Mouse (Mus musculus) adipocyte (in vitro differentiated cells): ENCODE measurements around the gene Pdlim1.

Experiments used
- DNase-seq: peaks from one replicate; pipeline ENCODE4 v3.0.0-alpha.2; 2016; ENCODE audit warnings: low spot score

Pdlim1 gene

GRCm38 (mm10) chr19:40271308-40271892, at the start of gene Pdlim1:
Gene Pdlim1 (minus strand): TSS chr19:40271842.
- DNase-seq, result peak; percentile 63

GRCm38 (mm10) chr19:40319199-40319598, 47.6 kb upstream of the Pdlim1 start:
- no peak for DNase-seq

DNA sequence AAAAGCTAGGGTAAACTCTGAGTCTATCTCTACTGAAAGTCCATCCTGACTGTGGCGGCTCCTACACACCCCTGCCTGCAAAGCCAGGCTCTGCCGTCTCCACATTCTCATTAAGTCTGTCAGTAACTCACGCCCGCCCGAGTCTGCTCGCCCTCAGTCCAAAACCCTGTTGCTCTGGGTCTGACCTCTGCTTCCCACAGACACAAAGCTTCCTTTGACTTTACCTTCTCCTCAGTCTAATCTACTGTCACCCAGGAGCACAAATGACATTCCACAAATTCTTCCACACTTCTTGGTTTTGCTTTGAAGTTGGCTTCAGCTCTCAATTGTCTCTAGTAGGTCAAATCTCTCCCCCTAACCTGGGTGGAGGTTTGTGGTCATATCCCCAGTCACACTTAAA, 46.9 kb upstream of the Pdlim1 start:
- DNase-seq, result no peak

- DNase-seq, result no peak
Observed at GRCm38 (mm10) chr19:40317001-40317400, 45.4 kb upstream of the Pdlim1 start.

GRCm38 (mm10) chr19:40314252-40314651, 42.6 kb upstream of the Pdlim1 start:
- no peak for DNase-seq

DNA sequence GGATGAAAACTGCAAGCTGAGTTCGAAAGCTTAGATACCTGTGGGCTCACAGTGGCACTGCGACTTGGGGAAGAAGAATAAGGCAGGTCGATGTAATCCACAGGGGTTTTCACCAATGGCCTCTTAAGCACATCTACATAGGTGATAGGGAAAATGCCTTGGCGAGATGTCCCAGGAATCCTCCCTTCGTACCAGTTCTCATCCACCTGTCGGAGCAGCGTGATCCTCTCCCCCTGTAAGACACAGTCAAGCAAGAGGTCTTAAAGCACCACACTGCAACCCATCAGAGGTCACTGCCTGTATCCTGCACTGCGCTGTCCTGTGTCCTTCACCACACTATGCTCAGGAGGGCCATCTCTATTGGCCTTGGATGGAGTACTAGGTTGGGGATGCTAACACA, 40.0 kb upstream of the Pdlim1 start:
- no peak for DNase-seq

GRCm38 (mm10) chr19:40310410-40311130, 38.9 kb upstream of the Pdlim1 start:
- no peak for DNase-seq

GRCm38 (mm10) chr19:40309911-40310310, 38.3 kb upstream of the Pdlim1 start:
- DNase-seq, result no peak

DNA sequence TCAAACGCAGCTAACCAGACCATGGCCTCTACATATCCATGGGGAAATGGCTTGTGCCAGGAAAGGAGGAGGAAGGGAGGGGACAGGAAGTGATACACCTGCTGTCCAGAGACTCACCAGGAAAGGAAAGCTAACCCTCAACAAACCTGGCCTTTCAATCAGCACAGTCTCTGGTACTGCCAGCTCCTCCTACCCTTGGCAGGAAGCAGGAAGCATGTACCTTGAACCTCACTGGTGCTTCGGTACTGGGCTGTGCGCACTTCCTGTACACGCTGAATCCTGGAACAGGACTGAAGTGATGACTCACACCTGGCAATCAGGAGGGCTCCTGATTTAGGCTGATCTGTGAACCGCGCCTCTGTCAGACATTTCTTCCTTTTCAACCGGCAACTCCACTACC, 35.9 kb upstream of the Pdlim1 start:
- DNase-seq, result no peak

DNA sequence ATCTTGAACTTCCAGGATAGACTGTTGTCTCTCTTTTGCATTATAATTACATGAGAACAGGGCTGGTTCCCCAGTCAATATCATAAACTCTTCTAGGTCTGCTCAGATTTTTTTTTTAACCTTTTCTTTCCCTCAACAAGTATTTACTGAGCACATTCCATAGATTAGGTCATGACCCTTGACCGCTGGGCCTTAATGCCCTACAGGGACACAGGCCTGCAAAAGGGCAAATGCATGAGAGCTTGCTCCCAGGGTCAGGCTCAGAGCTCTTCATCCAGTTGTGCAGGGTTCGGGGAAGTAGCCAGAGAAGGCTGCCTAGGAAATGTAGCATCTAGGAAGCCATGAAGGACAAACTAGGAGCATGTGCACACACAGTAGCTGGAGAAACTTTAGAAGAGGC, 35.0 kb upstream of the Pdlim1 start:
- no peak for DNase-seq

GRCm38 (mm10) chr19:40305456-40305855, 33.8 kb upstream of the Pdlim1 start:
- DNase-seq, result no peak

DNA sequence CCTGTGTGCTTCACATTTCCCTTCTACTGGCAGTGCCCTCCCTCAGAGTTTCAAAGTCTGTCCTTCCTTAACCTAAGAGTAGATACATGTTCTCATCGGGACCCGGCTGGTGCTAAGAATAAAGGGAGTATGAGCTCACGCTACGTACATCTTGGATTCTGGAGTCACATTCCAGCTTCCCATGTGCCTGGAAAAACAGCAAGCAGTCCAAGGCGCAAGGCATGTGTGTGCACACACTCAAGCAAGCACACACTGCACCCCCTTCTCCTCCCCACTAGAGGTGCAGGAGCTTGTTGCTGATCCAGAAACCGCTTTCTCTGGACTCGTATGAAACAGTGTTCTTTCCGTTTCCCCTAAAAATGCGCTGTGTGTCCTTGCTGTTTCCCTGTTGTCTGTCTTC, 31.3 kb upstream of the Pdlim1 start:
- DNase-seq, result no peak

DNA sequence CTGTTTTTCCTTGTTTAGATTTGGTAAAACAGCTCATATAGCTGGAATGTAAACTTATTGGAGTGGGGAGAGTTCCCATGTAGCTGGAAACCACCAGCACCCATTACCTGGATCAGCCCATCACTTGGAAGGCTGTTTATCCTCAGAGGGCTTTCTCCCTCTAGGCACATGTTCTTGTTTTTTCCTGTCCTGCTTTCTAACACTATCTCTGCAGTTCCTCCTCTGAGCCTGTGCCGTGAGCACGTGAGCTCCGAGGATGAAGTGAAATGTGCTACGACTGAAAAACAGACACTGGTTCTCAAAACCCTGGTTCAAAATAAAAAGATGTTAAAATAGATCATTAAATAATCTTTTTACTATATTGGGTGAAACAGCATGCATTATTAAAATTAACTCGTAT, 30.8 kb upstream of the Pdlim1 start:
- no peak for DNase-seq

GRCm38 (mm10) chr19:40299983-40300759, 28.5 kb upstream of the Pdlim1 start:
- no peak for DNase-seq

GRCm38 (mm10) chr19:40299182-40299581, 27.5 kb upstream of the Pdlim1 start:
- no peak for DNase-seq

- no peak for DNase-seq
Observed at GRCm38 (mm10) chr19:40298574-40298973, 26.9 kb upstream of the Pdlim1 start.

GRCm38 (mm10) chr19:40297798-40298144, 26.1 kb upstream of the Pdlim1 start:
- no peak for DNase-seq

GRCm38 (mm10) chr19:40297078-40297797, 25.6 kb upstream of the Pdlim1 start:
- DNase-seq, result peak; percentile 68

GRCm38 (mm10) chr19:40294231-40294630, 22.6 kb upstream of the Pdlim1 start:
- no peak for DNase-seq

DNA sequence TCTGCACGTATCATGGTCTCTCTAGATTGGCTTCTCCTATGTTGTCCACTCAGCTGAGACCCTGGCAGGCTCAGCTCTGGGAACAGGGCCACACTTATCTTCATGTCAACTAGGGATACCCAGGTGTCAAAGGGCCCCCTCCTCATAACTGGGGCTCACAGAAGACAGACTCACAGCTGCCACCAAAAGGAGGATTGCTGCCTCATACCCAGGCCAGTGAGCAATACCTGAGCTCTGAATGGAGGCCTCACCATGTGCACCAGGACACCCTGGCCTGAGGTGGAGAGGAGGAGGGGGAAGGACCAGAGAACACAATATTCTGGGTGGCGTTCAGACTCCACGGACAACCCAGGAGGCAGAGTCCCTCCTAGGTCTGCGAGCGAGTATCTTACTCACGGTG, 22.1 kb upstream of the Pdlim1 start:
- DNase-seq, result no peak

GRCm38 (mm10) chr19:40290099-40290724, 18.6 kb upstream of the Pdlim1 start:
- peak; percentile 53 for DNase-seq

- no peak for DNase-seq
Observed at GRCm38 (mm10) chr19:40288415-40288814, 16.8 kb upstream of the Pdlim1 start.
